Mouse (Mus musculus) lung, embryonic 16.5 days (tissue): ENCODE results near the gene Efcab8. TPM values are rescaled to one million over a fixed set of nuclear protein-coding genes. Genes with fewer than 3 reads are reported as not detected.

ENCODE experiments used
- ATAC-seq: fragments of 200-750 bp; cut with Nextera tagmentation; 2 replicates; pipeline ENCODE4 v1.8.0; 2017; ENCODE audit warnings: low read depth, mild to moderate bottlenecking, moderate library complexity
- H3K27ac ChIP-seq: fragments of 300-500 bp; sonication (generic); 2 replicates; pipeline ENCODE4 v1.5.1; 2014; ENCODE audit warnings: mild to moderate bottlenecking, control low read depth, low read length
- H3K27me3 ChIP-seq: fragments of 300-500 bp; sonication (generic); 2 replicates; pipeline ENCODE4 v1.6.1; 2014; ENCODE audit warnings: low read depth, low read length, mixed read lengths; ENCODE audit not compliant: control insufficient read depth, insufficient read depth
- H3K36me3 ChIP-seq: fragments of 300-500 bp; sonication (generic); 2 replicates; pipeline ENCODE4 v1.6.1; 2014; ENCODE audit warnings: low read length; ENCODE audit not compliant: control insufficient read depth, insufficient read depth
- H3K4me1 ChIP-seq: fragments of 300-500 bp; sonication (generic); replicated peaks from 2 replicates; pipeline ENCODE4 v1.6.1; 2014; ENCODE audit warnings: low read length, mixed read lengths; ENCODE audit not compliant: control insufficient read depth, insufficient read depth
- H3K4me2 ChIP-seq: fragments of 300-500 bp; sonication (generic); 2 replicates; pipeline ENCODE4 v1.6.1; 2014; ENCODE audit warnings: low read depth, low read length, control low read depth
- H3K4me3 ChIP-seq: fragments of 300-500 bp; sonication (generic); 2 replicates; pipeline ENCODE4 v1.5.1; 2014; ENCODE audit warnings: mild to moderate bottlenecking, low read length, control low read depth
- H3K9ac ChIP-seq: fragments of 300-500 bp; sonication (generic); 2 replicates; pipeline ENCODE4 v1.6.1; 2014; ENCODE audit warnings: low read length, control low read depth
- H3K9me3 ChIP-seq: fragments of 300-500 bp; sonication (generic); 2 replicates; pipeline ENCODE4 v1.6.1; 2016; ENCODE audit warnings: low read length; ENCODE audit not compliant: control insufficient read depth
- WGBS: fragments of 180-500 bp; shearing (Covaris S2); extraction: QIAGEN DNeasy Blood & Tissue Kit; methylation state at CpG from one replicate; pipeline ENCODE4 v1.1.7; 2014; 5-methylcytosine and 5-hydroxymethylcytosine counted together
- polyA plus RNA-seq: library from polyadenylated mRNA; unstranded; fragments of >200 nt; fragmentation: Nextera tagmentation; extraction: Ambion mirVana; gene quantifications from 2 replicates; pipeline ENCODE4 v1.2.1, GENCODE M21; 2015

The Efcab8 gene
- not detected in 2 replicates for polyA plus RNA-seq

- Histone ChIP-seq H3K36me3 (no peaks in the 10 kb centered on the region), H3K9ac (peak within 1 kb of the TSS; percentile 5), H3K4me1 (peaks cover 11% of the 10 kb centered on the region)
Measured at GRCm38 (mm10) chr2:153779394-153779981, at the start of gene Efcab8. Efcab8 (plus strand) TSS chr2:153779931.

GRCm38 (mm10) chr2:153734033-153734432 is 45.7 kb upstream of the Efcab8 start:
- Histone ChIP-seq H3K27me3 (no peaks in the 10 kb centered on the region), H3K27ac (no peak overlapping the region), H3K4me1 (no peaks in the 10 kb centered on the region), H3K9me3 (no peaks in the 10 kb centered on the region), H3K4me2 (no peak overlapping the region), H3K4me3 (no peak overlapping the region), H3K36me3 (no peaks in the 10 kb centered on the region), H3K9ac (no peak overlapping the region)
- no peak for ATAC-seq
- WGBS = 72% methylated on average over 4 of the region's 4 CpGs

More at GRCm38 (mm10) chr2:153779394-153779981, at the start of gene Efcab8:
- 31% methylated on average over 12 of the region's 12 CpGs for WGBS
- H3K4me2 ChIP-seq = peak within 1 kb of the TSS; percentile 74
- no peaks in the 10 kb centered on the region for H3K27me3 ChIP-seq
- H3K27ac ChIP-seq = peak within 1 kb of the TSS; percentile 50; the same call in 1 of the 2 replicates
- peak within 1 kb of the TSS; percentile 45 for H3K4me3 ChIP-seq
- H3K9me3 ChIP-seq = no peaks in the 10 kb centered on the region
- ATAC-seq = peak; percentile 48

- peak; percentile 99 for ATAC-seq
- no peaks in the 10 kb centered on the region for H3K36me3 ChIP-seq
- peak within 1 kb of the TSS; percentile 93 for H3K27ac ChIP-seq
- H3K4me3 ChIP-seq = peak within 1 kb of the TSS; percentile 93
- peaks cover 18% of the 10 kb centered on the region for H3K4me1 ChIP-seq
- H3K4me2 ChIP-seq = peak within 1 kb of the TSS; percentile 83
- peak within 1 kb of the TSS; percentile 96 for H3K9ac ChIP-seq
- 10% methylated on average over 58 of the region's 58 CpGs for WGBS
- H3K27me3 ChIP-seq = no peaks in the 10 kb centered on the region
- no peaks in the 10 kb centered on the region for H3K9me3 ChIP-seq
Measured at GRCm38 (mm10) chr2:153740500-153741436, 39.0 kb upstream of the Efcab8 start, which contains the start of gene Mapre1. Mapre1 (plus strand) TSS chr2:153741274.

- Histone ChIP-seq H3K4me3 (peak overlapping the region; percentile 93), H3K4me2 (peak overlapping the region; percentile 83), H3K4me1 (peaks cover 18% of the 10 kb centered on the region), H3K9me3 (no peaks in the 10 kb centered on the region), H3K9ac (peak overlapping the region; percentile 96), H3K27ac (peak overlapping the region; percentile 93), H3K36me3 (peaks cover 3% of the 10 kb centered on the region; the same call in 1 of the 2 replicates), H3K27me3 (no peaks in the 10 kb centered on the region)
- 0% methylated on average over 35 of the region's 56 CpGs for WGBS
- ATAC-seq = peak; percentile 91
Measured at GRCm38 (mm10) chr2:153741437-153742065, 38.2 kb upstream of the Efcab8 start.

- Histone ChIP-seq H3K9me3 (no peaks in the 10 kb centered on the region), H3K27ac (no peak overlapping the region), H3K36me3 (peaks cover 11% of the 10 kb centered on the region), H3K9ac (no peak overlapping the region), H3K27me3 (no peaks in the 10 kb centered on the region), H3K4me1 (peaks cover 14% of the 10 kb centered on the region), H3K4me2 (no peak overlapping the region), H3K4me3 (no peak overlapping the region)
- ATAC-seq = no peak
Measured at GRCm38 (mm10) chr2:153747994-153748393, 31.7 kb upstream of the Efcab8 start.

GRCm38 (mm10) chr2:153750363-153750762 is 29.4 kb upstream of the Efcab8 start:
- Histone ChIP-seq H3K4me3 (no peak overlapping the region), H3K4me1 (peaks cover 8% of the 10 kb centered on the region; the same call in 1 of the 2 replicates), H3K4me2 (no peak overlapping the region), H3K9me3 (no peaks in the 10 kb centered on the region), H3K36me3 (peaks cover 11% of the 10 kb centered on the region), H3K27ac (no peak overlapping the region), H3K9ac (no peak overlapping the region), H3K27me3 (no peaks in the 10 kb centered on the region)
- WGBS = 66% methylated on average over 2 of the region's 2 CpGs
- ATAC-seq = peak; percentile 94

GRCm38 (mm10) chr2:153762121-153762520 is 17.6 kb upstream of the Efcab8 start:
- Histone ChIP-seq H3K27ac (no peak overlapping the region), H3K27me3 (no peaks in the 10 kb centered on the region), H3K4me1 (no peaks in the 10 kb centered on the region), H3K9me3 (no peaks in the 10 kb centered on the region), H3K4me3 (no peak overlapping the region), H3K36me3 (peaks cover 50% of the 10 kb centered on the region), H3K9ac (no peak overlapping the region), H3K4me2 (no peak overlapping the region)
- 86% methylated on average over 5 of the region's 5 CpGs for WGBS
- no peak for ATAC-seq

GRCm38 (mm10) chr2:153767484-153767883 is 12.2 kb upstream of the Efcab8 start:
- H3K27ac ChIP-seq = no peak overlapping the region
- WGBS = 66% methylated on average over 6 of the region's 6 CpGs
- peaks cover 20% of the 10 kb centered on the region for H3K36me3 ChIP-seq
- no peaks in the 10 kb centered on the region for H3K4me1 ChIP-seq
- H3K9me3 ChIP-seq = no peaks in the 10 kb centered on the region
- no peak overlapping the region for H3K4me3 ChIP-seq
- no peak overlapping the region for H3K9ac ChIP-seq
- ATAC-seq = no peak
- no peak overlapping the region for H3K4me2 ChIP-seq
- no peaks in the 10 kb centered on the region for H3K27me3 ChIP-seq

- peaks cover 20% of the 10 kb centered on the region for H3K36me3 ChIP-seq
- WGBS = 72% methylated on average over 2 of the region's 2 CpGs
- H3K27ac ChIP-seq = no peak overlapping the region
- ATAC-seq = no peak
- H3K9me3 ChIP-seq = no peaks in the 10 kb centered on the region
- no peak overlapping the region for H3K4me3 ChIP-seq
- no peak overlapping the region for H3K9ac ChIP-seq
- no peak overlapping the region for H3K4me2 ChIP-seq
- H3K27me3 ChIP-seq = no peaks in the 10 kb centered on the region
- H3K4me1 ChIP-seq = peaks cover 7% of the 10 kb centered on the region; the same call in 1 of the 2 replicates
Measured at GRCm38 (mm10) chr2:153768881-153769280, 10.8 kb upstream of the Efcab8 start.
